Mouse (Mus musculus) ES-E14 (cell line): ENCODE results near the gene Nle1.

ENCODE experiments used
- CHD2 ChIP-seq: IDR thresholded peaks from 2 replicates; pipeline ENCODE4 v1.6.1; 2014; ENCODE audit warnings: mild to moderate bottlenecking, low read depth, low read length, inconsistent platforms
- MAFK ChIP-seq: IDR thresholded peaks from 2 replicates; pipeline ENCODE4 v1.6.1; 2014; ENCODE audit warnings: mild to moderate bottlenecking, low read depth, low read length, inconsistent platforms; ENCODE audit not compliant: insufficient read depth
- ZC3H11A ChIP-seq: IDR thresholded peaks from 2 replicates; pipeline ENCODE4 v1.6.1; 2012; ENCODE audit warnings: low read depth, mild to moderate bottlenecking, inconsistent platforms, low read length, borderline replicate concordance

- TF ChIP-seq MAFK = no peak
- no peak for TF ChIP-seq CHD2
- TF ChIP-seq ZC3H11A = no peak
These were observed 41.2 kb downstream of the Nle1 start for GRCm38 (mm10) chr11:82866850-82867564.
